Mouse (Mus musculus) monocyte, adult 2 months (primary cell): ENCODE measurements at regions not wholly inside any gene's neighbourhood (a gene's known extent, or its start where the extent isn't known, plus 50 kb on each side); places are given as distances from the start of the nearest gene placed in this dataset.

ENCODE experiments used
- DNase-seq, 2 experiments: peaks; one replicate each; pipeline ENCODE4 v3.0.0; 2022; ENCODE audit warnings: low spot score in 2 of 2, low read depth in 1 of 2

DNA sequence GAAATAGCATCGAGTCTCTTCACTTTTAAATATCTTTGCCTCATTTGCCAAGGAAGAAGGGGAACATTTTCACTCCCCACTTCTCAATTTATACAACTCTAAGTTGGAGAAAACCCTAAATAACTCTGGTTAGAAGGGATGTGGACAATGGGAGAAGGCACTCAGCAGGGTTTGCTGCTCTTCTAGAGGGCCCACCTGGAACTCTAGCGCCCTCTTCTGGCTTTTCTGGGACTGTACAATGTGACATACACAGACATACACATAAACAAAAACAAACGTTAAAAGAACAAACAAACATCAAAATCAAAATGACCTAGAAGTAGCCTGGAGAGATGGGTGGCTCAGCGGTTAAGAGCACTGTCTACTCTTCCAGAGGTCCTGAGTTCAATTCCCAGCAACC lies 103.0 kb downstream of the Tpra1 start:
- no peak for DNase-seq

DNA sequence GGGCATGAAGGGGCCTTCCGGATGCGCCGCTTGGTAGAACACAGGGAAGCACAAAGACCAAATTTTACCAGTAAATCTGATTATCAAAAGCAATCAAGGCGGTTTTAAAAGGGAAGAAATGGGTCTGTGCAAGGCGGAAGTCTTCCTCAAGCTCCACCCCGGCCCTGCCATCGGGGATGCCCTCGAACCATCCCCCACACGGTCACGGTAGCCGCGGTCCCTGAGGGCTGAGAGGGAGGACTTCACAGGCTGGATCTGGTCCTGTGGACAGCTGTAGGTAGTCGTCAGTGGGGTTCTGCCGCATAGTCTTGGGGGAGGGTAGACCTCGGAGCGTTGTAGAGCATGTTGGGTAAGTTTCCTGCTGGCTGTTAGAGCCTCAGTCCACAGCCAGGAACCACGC lies 104.9 kb downstream of the Tpra1 start:
- no peak for DNase-seq

DNA sequence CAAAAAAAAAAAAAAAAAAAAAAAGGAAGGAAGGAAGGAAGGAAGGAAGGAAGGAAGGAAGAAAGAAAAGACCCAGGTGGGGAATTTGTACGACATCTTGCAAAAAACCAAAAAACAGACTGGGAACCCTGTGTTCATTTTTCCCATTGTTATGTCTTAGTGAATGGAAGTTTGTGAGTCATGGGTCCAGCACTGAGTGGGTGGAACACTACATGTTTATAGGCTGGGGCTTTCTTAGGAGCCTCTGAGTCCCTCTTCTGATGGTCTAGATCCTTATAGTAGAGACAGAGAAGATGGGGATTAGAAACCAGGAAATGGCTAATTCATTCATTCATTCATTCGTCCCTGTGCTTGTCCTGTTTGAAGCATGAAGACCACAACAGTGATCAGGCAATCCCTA lies 105.5 kb downstream of the Tpra1 start:
- no peak for DNase-seq

DNA sequence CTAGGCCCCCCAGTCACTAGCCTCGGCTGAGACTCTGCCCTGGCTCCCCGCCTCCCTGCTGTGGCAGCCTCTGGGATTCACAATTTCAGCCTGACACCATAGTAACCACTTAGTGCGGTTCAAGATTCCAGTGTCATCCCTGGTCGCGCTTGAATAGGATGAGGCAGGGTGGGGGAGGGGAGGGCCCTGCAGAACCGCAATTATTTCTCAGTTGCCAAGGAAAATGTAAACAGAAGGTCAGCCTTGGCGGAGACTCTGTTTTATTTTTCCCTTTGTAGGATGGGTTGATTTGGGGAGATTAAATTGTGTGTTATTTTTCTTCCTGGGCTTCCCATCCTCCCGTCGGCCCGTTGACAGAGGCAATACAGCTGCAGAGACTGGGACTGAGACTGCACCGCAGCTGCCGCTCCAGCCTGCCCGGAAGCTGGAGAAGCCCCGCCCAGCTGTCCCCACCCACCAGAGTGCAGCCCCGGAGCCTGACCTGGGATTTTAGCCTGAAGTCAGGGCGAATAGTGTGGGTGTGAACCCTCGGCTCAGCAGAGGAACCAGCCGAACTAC lies 106.6 kb downstream of the Tpra1 start:
- DNase-seq, result no peak

DNA sequence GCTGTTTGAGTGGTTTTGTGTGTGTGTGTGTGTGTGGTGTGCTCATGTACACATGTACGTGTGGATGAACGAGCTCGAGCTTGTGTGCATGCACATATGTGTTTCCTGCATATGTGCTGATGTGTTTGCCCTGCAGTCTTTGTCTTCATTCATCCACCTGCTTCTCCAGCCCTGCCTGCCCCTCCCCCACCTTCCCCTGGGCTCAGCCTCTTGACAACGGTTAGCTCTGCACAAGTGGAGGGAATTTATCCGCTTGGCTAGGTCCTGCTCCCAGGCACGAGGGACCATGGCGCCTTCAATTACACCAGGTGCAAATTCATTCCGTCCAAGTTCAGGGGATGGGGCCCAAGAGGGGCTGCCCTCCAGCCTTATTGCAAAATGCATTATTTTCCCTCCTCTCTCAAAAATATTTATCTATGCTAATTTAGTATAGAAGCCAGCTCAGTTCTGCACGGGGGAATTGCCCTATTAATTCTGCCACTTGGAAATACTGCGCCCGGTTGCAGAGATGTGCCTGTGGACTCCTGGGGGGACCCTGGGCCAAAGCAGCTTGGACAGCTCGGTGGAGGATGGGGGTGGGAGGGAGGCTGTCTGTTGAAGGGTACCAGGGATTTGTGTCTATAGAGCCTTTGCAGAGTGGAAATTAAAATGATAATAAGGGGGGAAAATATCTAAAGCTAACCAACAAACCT lies 111.1 kb downstream of the Tpra1 start:
- DNase-seq, result no peak

DNA sequence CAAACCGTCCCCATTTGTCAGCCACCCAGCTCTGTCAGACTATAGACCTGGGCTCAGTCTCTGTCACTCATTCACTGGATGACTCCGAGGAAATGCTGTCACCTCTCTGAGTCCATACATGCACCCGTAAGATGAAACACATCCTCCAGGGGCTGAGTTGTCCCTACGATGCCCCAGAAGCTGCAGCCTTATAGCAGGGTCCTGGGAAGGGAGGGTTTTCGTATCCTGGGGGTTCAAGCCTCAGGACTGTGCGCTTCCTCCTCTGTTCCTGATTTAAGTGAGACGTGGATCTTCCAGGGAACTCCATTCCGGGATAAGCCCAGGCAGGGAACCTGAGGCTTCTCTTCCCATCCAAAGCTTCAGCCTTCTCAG lies 111.6 kb downstream of the Tpra1 start:
- no peak for DNase-seq

DNA sequence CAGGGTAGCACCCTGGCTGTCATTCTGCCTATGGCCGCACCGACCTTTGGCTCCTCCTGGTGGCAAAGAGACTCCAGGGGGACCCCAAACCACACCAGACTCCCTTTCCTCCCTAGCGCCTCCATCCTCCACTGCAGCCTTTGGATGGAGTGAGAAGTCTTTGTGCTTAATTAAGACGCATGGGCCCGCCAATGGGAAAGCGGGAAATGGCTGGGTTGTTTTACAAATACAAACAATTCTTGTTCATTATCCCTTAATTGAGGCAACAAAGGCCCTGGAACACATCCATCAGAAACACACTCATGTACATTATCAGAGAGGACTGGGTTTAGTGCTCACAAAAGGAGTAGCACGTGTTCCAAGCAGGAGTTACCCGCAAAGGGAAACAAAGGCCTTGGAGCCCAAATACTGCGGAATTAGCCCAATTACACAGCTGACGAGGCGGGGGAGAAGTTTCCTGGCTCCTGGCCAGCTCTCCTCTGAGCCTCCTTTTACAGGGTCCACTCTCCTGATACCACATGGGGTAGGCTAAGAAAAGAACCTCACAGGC lies 122.1 kb downstream of the Tpra1 start:
- DNase-seq, result no peak

DNA sequence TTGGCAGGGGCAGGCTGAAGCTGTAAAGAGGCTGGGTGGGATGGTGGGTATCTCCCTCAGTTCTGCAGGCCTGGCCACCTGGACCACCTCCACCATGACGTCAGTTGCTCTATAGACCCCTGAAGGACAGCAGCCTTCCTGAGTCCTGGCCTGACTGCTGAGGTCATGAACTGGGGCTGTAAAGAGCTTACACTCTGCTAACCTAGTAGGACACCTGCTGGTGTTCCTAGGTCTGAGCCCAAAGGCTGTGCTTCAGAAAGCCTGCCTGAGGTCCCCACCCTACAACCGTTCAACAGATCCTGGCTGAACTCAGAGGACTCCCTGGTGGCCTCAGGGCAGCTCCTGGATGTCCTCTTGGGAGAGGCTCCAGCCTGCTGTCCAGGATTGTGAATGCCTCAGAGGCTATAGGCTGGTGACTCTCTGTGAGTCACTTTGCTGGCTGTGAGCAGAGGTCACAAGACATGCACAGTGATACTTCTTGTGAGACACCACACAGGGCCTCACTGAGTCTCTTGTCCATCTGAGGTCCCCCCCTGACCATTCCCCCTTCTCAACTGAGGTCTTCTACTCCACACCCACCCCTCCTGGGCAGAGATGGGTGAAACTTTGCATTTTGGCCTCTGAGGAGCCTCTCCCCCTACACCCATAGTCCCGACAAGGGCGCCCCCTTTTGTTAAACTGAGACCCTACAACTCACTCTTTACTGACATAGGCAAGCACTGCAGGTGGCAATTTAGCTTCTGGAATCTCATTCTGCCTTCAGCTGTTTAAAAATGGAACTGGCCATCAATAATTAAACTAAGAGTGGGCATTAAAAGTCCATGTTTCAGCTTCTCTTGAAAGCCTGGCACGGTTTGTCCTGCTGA lies 131.6 kb downstream of the Tpra1 start:
- DNase-seq, result no peak

DNA sequence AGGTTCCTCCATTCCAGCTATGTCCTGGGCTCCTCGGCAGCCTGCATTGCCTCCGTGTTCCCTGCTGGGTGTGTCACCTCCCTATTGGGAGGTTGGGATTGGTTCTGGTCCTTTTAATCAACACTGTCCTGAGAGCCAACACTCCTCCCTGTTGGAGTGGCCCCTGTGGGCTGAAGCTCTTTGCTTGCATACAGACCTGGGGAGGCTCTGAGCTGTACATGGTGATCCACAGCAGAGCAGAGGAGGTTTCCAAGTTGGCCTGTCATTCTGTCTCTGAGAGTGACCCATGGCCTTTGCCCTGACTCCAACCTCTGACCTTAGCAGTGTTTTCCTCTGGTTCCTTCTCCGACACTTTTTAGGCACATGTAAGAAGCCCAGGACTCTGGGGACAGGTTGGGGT lies 132.4 kb downstream of the Tpra1 start:
- DNase-seq, result no peak

DNA sequence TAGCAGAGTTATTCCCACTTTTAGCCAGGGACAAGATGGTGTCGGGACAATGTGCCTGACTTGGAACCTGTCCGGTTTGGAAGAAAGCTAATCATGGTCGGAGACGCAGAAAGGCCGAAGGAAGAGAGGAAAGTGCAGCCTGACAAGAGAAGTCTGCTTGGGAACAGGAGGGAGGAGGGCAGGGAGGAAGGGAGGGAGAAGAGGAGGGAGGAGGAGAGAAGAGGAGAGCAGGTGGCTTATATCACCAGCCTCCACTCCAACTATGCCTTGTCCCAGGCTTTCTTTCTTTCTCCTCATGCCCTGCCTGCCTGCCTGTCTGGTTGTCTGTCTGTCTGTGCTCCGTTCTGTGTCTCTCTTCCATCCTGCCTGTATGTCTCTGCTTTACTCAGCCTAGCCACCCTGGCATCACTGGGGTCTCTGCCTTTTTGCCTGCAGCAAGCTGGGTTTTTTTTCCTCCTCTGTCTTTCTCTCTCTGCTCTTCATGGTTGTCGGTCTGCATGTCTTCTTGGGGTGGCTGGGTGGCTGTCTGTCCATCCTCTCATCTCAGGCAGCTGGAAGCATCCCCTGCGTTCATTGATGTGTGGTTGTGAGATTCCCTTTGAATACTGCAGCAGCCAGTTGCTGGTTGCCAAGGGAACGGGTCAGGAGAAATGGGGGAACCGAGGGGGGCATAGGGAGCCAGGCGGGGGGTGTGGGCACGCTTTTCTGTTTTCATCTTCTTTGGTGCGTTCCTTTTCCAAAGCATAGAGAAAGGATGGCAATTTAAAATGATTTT lies 133.2 kb downstream of the Tpra1 start:
- no peak for DNase-seq

DNA sequence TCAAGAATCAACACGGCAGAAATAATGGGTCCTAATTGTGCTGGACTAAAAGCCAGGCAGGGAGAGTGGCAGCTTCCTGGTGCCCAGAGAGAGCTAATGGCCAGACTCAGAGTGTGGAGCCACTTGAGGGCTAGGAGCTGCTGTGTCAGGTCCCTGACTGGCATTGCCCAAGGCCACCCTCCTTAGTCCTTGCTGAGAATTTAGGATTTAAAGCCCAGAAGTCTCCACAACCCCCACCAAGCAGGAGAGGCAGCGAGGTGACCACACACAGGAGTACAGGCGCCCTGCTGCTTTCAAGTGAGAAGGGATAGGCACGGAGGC lies 133.7 kb downstream of the Tpra1 start:
- no peak for DNase-seq

DNA sequence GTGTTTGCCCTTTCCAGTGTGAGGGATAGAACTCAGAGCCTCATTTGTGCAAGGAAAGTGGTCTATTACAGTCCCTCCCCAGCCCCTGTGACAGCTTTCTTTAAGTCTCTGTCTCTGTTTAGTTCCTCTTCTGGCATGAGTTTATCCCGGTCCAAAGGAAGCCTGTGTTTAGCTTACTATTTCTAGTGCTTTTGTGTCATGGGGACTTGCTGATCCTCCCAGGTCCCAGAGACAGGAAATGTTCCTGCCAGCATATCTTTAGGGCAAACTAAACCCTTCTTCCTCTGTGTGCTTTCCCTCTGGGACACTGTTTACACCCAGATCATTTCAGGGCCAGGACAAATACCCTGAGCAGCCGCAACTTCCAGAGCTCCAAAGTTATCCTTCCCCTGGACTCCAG lies 135.3 kb downstream of the Tpra1 start:
- no peak for DNase-seq

DNA sequence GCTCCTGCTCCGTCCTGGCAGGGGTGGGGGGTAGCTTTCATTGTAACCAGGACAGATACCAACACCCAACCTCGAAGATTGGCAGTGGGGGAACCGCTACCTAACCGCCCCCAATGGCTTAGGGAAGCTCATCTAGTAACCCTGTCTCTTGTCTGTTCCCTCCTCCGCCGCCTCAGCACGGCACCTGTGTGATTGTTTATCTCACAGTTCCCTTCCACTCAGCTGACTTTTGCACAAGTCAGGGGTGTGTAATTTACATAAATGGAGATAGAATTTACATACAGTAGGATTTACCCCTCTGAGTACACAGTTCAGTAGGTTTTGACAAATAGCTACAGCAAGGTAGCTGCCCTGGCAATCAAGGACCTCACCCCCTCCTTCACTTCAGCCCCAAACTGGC lies 135.8 kb downstream of the Tpra1 start:
- no peak for DNase-seq

DNA sequence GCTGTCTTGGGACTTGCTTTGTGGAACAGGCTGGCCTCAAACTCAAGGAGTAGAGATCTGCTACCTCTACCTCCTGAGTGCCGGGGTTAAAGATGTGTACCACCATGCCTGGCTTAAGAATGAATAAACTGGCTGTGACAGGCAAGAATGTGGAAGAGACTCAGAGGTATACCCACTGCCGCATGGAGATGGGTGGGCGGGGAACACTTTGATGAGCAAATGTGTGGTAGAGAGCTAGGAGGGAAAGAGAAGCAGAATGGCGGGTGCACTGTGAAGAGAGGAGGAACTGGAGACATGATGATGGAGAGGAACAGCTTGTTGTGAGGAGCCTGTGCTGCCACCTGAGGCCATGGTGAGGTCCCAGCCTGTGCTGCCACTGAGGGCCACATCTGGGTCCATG lies 138.9 kb downstream of the Tpra1 start:
- DNase-seq, result no peak

DNA sequence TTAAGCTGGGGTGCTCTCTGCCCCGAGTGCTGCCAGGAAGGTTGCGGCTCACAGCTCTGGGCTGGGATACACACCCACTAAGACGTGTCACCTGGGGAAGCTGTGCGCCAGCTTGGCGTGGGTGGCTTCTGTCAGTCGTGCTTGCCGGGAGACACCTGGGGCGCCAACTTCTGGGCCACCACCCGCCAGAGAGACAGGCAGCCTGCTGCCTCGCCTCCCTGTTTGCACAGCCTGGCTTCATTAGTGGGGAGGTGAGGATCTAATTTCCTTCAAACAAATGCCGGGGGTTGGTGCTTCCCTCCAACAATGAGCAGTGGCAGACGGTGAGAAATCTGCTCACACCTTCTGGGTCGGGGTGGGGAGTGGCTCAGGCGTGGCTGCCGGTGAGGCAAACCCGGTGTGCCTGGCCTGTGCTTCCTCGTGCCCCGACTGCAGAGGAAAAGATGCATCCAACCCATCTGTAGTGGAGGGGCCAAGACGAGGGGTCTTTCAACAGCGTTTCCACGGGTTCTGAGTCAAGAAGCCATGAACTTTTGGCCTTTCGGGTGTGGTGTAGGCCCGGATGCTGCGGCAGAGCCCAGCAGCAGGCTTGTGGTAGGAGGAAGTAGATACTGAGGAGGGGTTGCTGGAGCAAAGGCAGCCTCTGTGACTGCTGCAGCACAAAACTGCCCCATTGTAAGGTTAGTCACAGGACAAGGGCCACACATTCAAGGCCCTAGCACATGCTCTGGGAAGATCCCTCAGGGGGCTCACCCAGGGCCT lies 140.6 kb downstream of the Tpra1 start:
- peak; percentile 52 to 59 for DNase-seq

DNA sequence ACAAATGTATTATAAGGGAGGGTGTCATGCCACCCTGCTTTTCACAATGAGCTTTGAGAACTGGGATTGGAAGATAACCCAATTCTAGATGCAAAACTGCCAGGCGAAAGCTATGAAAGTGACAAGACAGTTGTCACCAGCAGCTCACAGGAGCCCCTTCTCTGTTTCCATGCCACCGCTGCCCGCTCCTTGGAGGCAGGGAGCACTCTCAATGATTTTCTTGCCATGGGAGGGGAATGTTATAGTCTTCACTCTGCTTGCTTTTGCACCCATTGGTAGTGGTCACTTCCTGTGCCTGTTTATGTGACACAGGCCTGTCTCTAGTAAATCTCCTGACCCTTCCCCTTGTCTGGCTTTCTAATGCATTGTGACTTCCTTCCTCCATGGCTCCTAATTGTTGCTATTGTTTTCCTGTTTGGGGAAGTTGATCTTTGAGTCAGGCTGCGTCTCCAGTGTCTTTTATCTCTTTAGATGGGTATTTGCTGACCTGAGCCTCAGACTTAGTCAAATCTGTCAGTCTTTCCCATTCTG lies 143.4 kb downstream of the Tpra1 start:
- DNase-seq, result no peak

DNA sequence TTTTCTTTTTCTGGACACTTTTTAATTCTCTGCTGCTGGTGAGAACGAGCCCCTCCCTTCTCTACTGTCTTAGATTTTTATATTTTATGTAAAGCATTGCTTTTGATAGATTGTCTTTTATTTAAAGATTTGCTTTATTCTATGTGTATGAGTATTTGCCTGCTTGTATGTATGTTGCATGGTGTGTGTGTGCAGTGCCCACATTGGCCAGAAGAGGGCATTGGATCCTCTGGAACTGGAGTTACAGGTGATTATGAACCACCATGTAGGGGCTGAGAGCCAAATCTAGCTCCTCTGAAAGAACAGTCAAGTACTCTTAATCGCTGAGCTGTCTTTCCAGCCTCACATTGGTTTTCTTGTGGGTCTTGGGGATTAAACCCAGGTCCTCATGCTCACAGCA lies 144.4 kb downstream of the Tpra1 start:
- no peak for DNase-seq

DNA sequence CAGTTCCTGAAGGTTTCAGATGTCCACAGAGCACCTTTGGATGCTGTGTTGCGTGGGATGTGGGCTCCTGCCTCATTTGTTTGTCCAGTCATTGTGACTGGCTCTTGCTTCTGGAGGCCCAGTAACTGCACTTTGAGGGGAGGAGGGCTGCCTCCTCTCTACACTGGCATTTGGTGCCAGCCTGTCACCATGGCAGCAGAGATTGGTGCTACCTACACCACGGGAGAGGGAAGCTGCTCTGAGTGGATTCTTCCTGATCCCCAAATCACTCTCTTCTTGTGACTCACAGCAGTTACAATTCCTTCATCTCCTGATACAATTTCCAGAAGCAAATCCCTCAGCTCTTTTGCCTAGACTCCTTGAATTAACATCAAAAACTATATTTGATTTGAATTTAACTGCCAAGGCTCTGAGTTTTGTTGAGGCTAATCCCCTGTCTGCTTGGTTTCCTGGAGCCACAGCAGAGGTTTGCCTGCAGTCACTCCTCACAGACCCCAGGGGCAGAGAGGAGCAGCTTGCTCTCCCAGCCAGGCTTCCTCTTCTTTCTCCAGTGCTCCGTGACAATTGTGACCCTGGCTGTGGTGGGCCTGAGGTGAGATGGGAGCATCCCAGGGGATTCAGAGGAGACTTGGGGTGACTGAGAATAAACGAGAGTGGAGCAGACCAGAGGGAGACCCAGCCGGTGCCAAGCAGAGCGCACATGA lies 145.7 kb downstream of the Tpra1 start:
- no peak for DNase-seq

DNA sequence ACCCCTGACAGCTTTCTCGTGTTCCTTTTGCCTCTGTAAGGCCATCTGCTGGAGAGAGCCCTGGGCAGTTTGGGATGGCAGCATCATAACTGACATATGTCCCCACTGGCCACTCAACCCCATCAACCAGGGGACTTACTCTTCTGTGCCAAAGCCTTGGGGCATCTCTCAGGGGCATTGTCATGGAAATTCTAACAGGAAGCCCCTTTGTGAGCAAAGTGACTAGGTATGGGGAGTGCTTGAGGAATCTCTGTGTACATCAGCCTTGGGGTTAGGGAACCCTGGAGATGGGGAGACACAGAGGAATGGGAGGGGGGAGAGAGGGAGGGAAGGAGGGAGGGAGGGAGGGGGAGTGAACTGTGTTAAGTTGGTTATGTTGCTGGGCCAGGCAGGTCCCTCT lies 147.2 kb downstream of the Tpra1 start:
- DNase-seq, result no peak
